Mouse (Mus musculus) erythroblast, embryonic 14.5 days (primary cell): ENCODE measurements around the gene Mrpl4.

Source experiments
- GATA1 ChIP-seq: IDR thresholded peaks from 2 replicates; pipeline ENCODE4 v1.6.1; 2012; ENCODE audit warnings: low read length, inconsistent platforms, mixed read lengths
- TAL1 ChIP-seq: IDR thresholded peaks from 3 replicates; pipeline ENCODE4 v1.6.1; 2012; ENCODE audit warnings: low read length, inconsistent platforms, mixed read lengths

- no peak for TF ChIP-seq GATA1
- TF ChIP-seq TAL1: no peak
Observed at GRCm38 (mm10) chr9:21031896-21032351, 29.4 kb downstream of the Mrpl4 start, which contains the start of gene Icam5.
